Mouse (Mus musculus): ENCODE results near the gene 1700010B08Rik. TPM values are rescaled to one million over a fixed set of nuclear protein-coding genes. Genes with fewer than 3 reads are reported as not detected.

The 1700010B08Rik gene
- total RNA-seq, 2 experiments from 2014 or later: not detected

DNA sequence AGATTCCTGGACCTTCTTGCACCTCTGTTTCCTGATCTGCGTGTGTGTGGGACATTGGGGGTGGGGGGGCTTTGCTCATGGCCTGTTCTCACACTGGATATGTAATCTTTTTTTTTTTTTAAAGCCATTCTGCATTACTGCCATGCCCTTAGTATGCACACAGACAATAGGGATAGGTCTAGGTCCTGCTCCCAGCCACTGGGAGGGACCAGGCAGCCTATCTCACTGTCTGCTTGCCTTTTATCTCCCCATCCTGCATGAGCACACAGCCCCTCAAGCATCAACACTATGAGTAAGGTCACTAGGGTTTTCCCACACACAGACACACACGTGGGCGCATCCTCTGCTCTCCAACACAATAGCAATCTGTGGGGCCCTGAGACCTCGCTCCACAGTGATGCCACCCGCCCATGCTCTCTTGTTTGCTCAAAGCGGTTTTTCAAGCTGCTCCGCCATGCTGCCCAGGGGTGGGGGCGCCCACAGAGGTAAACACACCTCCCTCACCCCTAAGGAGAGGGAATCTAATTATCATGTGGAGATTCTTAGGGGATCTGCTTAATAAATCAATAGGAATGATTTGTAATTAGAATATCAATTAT is 4.5 kb upstream of the 1700010B08Rik start:
- no peak for ATAC-seq (replicated peaks; ENCODE audit: low FRiP score, low TSS enrichment, poor library complexity, severe bottlenecking)

GRCm38 (mm10) chr2:173716966-173717365 is 2.2 kb upstream of the 1700010B08Rik start:
- ATAC-seq (replicated peaks; ENCODE audit: low FRiP score, low TSS enrichment, poor library complexity, severe bottlenecking): no peak

- no peak for ATAC-seq (replicated peaks; ENCODE audit: low FRiP score, low TSS enrichment, poor library complexity, severe bottlenecking)
These were observed 3.1 kb downstream of the 1700010B08Rik start for GRCm38 (mm10) chr2:173722251-173722857.

DNA sequence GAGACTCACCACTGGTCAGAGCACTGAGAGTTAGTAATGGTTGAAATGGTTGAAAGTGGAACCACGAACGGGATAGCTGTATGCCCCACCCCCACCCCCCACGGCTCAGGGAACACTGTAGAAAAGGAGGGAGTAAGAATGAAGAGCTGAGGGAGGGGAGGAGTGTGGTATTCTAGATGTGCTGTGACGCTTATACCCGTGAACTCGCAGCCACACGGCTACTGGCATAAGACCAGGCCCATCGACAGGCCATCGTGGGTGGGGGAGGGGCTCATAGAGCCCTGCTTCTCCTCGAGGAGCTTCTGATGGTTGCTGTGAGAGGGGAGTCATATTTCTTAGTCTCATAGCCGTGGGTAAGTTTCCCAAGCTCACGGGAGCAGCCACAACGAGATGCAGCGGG is 5.2 kb downstream of the 1700010B08Rik start:
- ATAC-seq (replicated peaks; ENCODE audit: low FRiP score, low TSS enrichment, poor library complexity, severe bottlenecking): no peak

DNA sequence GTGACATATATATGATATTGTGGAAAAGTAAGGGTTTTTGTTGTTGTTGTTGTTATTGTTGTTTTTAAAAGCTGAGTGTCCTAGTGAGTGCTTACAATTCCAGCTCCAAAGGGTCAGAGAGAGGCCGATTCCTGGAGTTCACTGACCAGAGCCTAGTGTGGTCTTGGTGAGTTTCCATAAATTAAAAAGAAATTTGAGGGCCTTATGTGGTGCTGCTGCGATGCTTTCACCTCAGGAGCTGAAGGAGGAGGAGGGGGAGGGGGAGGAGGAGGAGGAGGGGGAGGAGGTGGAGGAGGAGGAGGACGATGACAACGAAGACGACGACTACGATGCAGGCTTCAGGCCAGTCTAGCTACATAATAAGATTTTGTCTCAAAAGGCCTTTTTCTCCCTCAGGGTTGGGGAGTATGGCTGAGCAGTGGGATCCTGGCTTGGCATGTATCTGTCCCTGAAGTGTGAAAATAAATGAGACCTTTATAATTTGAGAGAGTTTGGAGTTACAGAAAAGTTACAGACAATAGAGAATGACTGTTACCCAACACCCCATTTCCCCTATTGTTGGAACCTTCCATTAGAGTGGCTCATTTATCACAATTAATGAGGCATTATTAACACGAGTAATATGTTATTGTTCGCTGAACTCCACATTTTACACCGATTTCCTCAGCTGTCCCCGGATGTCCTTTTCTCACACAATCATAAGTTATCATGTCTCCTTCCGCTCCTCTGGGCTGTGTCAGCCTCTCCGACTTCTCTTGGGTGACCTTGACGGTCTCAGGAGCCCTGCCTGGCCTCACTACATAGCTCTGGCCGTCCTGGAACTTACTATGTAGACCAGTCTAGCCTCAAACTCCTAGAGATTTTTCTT is 6.0 kb downstream of the 1700010B08Rik start:
- no peak for ATAC-seq (replicated peaks; ENCODE audit: low FRiP score, low TSS enrichment, poor library complexity, severe bottlenecking)

- ATAC-seq (replicated peaks; ENCODE audit: low FRiP score, low TSS enrichment, poor library complexity, severe bottlenecking): no peak
These were observed 6.6 kb downstream of the 1700010B08Rik start for GRCm38 (mm10) chr2:173725819-173726218.

- no peak for ATAC-seq (replicated peaks; ENCODE audit: low FRiP score, low TSS enrichment, poor library complexity, severe bottlenecking)
These were observed 11.3 kb downstream of the 1700010B08Rik start for GRCm38 (mm10) chr2:173730444-173730966.

DNA sequence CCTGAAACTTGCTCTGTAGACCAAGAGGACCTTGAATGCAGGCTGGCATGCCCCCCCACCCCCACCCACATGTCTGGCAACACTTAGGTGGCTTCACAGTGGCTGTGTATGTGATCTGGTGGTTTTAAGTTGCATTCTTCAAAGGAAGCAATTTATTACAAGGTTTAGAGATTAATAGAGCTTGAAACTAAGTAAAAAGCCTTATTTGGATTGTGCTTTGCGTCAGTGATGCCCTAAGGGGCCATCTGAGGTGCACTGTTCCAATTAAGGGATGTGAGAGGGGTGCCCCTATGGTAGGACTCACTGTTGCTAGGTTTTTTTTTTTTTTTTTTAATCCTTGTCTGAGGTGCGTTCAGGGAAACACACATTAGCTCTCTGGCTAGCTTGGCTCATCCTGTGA is 15.2 kb downstream of the 1700010B08Rik start:
- no peak for ATAC-seq (replicated peaks; ENCODE audit: low FRiP score, low TSS enrichment, poor library complexity, severe bottlenecking)

DNA sequence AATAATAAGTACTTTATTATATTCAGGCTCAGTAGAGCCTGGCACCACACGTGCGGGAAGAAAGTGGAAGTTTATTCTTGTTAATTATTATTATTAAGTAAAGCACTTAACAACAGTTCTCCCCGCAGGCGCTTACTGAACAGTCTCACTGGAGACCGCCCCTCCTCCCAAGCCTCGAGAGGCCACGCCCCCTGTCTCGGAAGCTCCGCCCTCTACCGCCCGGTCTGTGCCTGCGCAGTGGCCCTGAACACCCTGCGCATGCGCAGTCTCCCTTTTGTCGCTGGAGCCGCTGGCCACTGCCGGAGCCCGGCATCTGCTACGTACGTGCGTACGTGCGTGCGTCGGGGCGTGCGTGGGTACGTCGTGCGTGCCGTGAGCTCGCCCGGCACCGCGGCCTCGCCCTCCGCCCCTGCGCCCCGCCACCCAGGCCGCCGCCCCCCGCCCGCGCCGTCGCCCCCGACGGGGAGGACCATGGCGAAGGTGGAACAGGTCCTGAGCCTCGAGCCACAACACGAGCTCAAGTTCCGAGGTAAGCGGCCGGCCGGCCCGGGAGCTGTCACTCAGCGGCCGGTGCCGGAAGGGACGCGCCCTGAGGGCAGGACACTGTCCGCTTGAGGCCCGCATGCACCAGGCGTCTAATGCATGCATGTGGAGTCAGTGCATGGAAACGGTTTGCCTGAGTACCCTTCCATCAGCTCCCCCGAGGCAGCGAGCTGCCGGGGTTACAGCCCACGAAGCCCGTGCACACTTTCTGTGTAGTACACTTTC is 18.2 kb downstream of the 1700010B08Rik start, which contains the start of gene Vapb:
Gene Vapb (plus strand): TSS at position 290 of the 768 bp plus-strand sequence.
- peak; percentile 94 for ATAC-seq (replicated peaks; ENCODE audit: low FRiP score, low TSS enrichment, poor library complexity, severe bottlenecking)

GRCm38 (mm10) chr2:173738232-173738631 is 19.0 kb downstream of the 1700010B08Rik start:
- ATAC-seq (replicated peaks; ENCODE audit: low FRiP score, low TSS enrichment, poor library complexity, severe bottlenecking): peak; percentile 73

DNA sequence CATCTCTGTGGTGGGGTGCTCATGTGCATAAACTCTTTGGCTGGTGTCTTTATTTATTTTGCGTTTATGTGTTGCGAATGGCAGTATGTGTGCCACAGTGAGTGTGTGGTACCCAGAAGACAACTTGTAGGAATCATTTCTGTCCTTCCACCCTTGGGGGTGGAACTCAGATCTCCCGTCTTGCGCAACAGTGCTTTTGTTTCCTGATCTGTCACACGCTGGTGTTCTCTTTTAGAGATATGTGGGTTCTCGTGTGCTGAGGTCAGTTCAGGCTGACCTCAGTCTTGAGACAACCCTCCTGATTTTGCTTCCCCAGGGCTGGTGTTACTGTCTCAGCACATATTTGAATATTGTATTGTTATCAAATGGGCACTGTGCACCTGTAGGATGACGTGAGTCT is 19.9 kb downstream of the 1700010B08Rik start:
- no peak for ATAC-seq (replicated peaks; ENCODE audit: low FRiP score, low TSS enrichment, poor library complexity, severe bottlenecking)

- no peak for ATAC-seq (replicated peaks; ENCODE audit: low FRiP score, low TSS enrichment, poor library complexity, severe bottlenecking)
These were observed 22.9 kb downstream of the 1700010B08Rik start for GRCm38 (mm10) chr2:173742090-173742489.

GRCm38 (mm10) chr2:173742744-173743143 is 23.5 kb downstream of the 1700010B08Rik start:
- ATAC-seq (replicated peaks; ENCODE audit: low FRiP score, low TSS enrichment, poor library complexity, severe bottlenecking): no peak

DNA sequence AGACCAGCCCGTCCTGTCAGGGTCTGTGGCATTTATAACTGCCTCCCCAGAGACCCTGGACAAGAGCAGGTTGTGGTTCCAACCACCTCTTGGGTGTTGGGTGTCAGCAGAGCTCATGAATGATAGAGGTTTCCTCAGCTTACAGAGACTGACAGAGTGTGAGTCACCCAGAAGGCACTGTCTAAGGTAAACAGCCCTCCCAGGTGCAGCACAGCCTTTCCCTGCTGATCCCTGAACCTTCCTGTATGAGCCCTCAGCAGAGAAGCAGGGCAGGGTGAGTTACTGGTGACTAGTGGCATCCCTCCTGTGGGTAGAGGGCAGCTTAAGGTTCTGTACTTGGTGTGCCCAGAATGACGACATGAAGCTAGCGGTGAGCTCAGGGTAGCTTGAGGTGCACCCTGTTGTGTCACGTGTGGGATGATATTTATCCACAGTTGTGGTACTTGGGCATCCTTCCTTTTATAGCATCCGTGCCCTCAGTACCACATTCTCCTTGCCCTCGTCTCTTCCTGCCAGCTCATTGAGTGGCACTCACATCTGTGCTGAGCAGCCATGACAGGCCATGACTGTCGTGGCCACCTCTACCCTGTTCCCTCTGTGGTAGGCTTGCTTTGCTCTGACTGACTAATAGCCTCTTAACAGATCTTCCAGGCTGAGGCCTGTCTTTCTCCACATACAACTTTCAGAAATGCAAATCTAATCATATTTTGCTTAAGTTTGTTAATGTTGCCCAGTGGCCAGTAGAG is 25.0 kb downstream of the 1700010B08Rik start:
- ATAC-seq (replicated peaks; ENCODE audit: low FRiP score, low TSS enrichment, poor library complexity, severe bottlenecking): no peak

GRCm38 (mm10) chr2:173748961-173749659 is 29.9 kb downstream of the 1700010B08Rik start:
- no peak for ATAC-seq (replicated peaks; ENCODE audit: low FRiP score, low TSS enrichment, poor library complexity, severe bottlenecking)

DNA sequence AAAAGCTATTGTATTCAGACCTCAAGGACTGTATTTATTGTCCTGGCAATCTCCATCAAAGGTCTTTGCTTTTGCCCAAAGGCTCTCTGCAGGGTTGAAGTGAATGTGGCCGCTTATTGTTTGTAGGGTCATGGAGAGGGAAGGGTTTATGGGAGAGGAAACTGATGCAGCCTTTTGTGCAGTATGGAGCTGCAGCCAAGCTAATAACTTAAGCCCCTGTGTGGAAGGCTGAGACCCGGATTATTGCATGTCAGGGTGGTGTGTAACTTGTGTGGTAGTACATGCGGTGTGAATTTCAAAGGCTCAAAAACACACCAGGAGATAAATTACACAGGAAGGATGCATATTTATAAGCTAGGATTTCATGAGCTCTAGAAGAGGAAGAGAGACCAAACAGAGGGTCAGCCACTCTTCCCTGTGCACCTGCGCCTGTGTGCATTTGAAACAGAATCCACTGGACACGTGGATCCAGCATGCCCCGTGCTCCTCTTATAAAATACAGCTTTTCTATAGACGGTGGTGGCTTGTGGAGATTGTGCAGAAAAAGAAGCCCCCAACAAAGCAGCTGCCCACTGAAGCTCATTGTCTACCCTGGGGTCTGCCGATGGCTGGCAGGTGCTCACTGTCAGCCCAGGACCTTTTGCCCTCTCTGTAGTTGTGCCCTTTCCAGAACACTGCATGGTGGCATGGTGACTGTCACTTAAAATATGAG is 36.4 kb downstream of the 1700010B08Rik start:
- no peak for ATAC-seq (replicated peaks; ENCODE audit: low FRiP score, low TSS enrichment, poor library complexity, severe bottlenecking)

DNA sequence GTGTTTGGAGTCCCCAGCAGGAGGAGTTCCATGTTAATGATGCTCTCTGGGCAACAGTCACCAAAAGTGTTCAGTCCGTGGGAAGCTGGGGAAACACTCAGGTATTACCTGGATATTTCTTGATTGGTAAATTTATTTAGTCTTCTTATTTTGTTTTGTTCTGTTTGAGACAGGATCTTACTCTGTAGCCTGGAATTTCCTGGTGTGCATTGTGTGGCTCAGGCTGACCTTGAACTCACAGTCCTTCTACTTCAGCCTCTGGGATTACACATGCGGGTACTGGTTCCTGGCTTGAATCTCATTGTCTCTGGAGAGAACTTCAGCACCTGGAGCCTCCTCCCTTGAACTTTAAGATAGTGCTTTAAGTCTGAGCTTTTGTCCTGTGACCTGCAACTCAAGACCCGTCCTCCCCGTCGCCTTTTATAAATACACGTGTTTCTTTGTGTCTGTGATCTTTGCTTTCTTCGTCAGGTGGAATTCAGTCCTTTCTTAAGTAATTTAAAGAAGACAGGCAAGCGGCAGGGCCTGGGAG is 38.5 kb downstream of the 1700010B08Rik start:
- ATAC-seq (replicated peaks; ENCODE audit: low FRiP score, low TSS enrichment, poor library complexity, severe bottlenecking): no peak
